Mouse (Mus musculus) gastrocnemius, postnatal 25 days (tissue): ENCODE measurements around the gene Spem2. TPM values are rescaled to one million over a fixed set of nuclear protein-coding genes. Genes with fewer than 3 reads are reported as not detected.

Experiments used
- DNase-seq: peaks from one replicate; pipeline ENCODE4 v3.0.0; 2022
- total RNA-seq, 2 experiments: library from RNA; stranded (reverse); gene quantifications; 1 replicate in 1 of 2; 2 replicates in 1 of 2; pipeline ENCODE4 v1.2.3; 2021

Gene Spem2
- total RNA-seq, 2 experiments from 2014 or later, result not detected

- DNase-seq, result no peak
Observed at GRCm38 (mm10) chr11:69799394-69800137, 18.7 kb downstream of the Spem2 start.

GRCm38 (mm10) chr11:69797924-69798323, 20.3 kb downstream of the Spem2 start:
- DNase-seq, result no peak

GRCm38 (mm10) chr11:69795983-69796435, 22.3 kb downstream of the Spem2 start:
- DNase-seq, result no peak

- DNase-seq, result peak; percentile 96
Observed at GRCm38 (mm10) chr11:69795168-69795982, 22.9 kb downstream of the Spem2 start, which contains the start of gene Chrnb1. TSS of gene Chrnb1 (minus strand) at chr11:69795943.

GRCm38 (mm10) chr11:69793429-69793828, 24.8 kb downstream of the Spem2 start:
- no peak for DNase-seq

GRCm38 (mm10) chr11:69791420-69791819, 26.8 kb downstream of the Spem2 start:
- DNase-seq, result no peak

- DNase-seq, result no peak
Observed at GRCm38 (mm10) chr11:69789431-69789830, 28.8 kb downstream of the Spem2 start.

- DNase-seq, result no peak
Observed at GRCm38 (mm10) chr11:69787306-69787705, 31.0 kb downstream of the Spem2 start.

- no peak for DNase-seq
Observed at GRCm38 (mm10) chr11:69784793-69785272, 33.4 kb downstream of the Spem2 start.

- DNase-seq, result no peak
Observed at GRCm38 (mm10) chr11:69781828-69782227, 36.4 kb downstream of the Spem2 start.

GRCm38 (mm10) chr11:69778985-69779384, 39.3 kb downstream of the Spem2 start:
- DNase-seq, result no peak

GRCm38 (mm10) chr11:69778258-69778982, 39.8 kb downstream of the Spem2 start:
- no peak for DNase-seq

- DNase-seq, result no peak
Observed at GRCm38 (mm10) chr11:69777504-69778257, 40.6 kb downstream of the Spem2 start.

- DNase-seq, result no peak
Observed at GRCm38 (mm10) chr11:69776488-69776887, 41.8 kb downstream of the Spem2 start.

GRCm38 (mm10) chr11:69775716-69776115, 42.5 kb downstream of the Spem2 start:
- DNase-seq, result no peak

- DNase-seq, result no peak
Observed at GRCm38 (mm10) chr11:69774961-69775360, 43.3 kb downstream of the Spem2 start.

GRCm38 (mm10) chr11:69767625-69767909, 50.7 kb downstream of the Spem2 start:
- DNase-seq, result no peak

GRCm38 (mm10) chr11:69766872-69767624, 51.2 kb downstream of the Spem2 start:
- no peak for DNase-seq
